Mouse (Mus musculus) brown adipose tissue, adult 24 weeks (tissue): ENCODE measurements at regions not wholly inside any gene's neighbourhood (a gene's known extent, or its start where the extent isn't known, plus 50 kb on each side); places are given as distances from the start of the nearest gene placed in this dataset.

Experiments used
- H3K27ac ChIP-seq: fragments of 200-500 bp; replicated peaks from 2 replicates; pipeline ENCODE4 v1.5.1; 2012; ENCODE audit warnings: low read depth, mild to moderate bottlenecking, low read length
- H3K4me1 ChIP-seq: fragments of 200-500 bp; 2 replicates; pipeline ENCODE4 v1.6.1; 2012; ENCODE audit warnings: low read length, mixed read lengths; ENCODE audit not compliant: control insufficient read depth, insufficient read depth, insufficient read length
- H3K4me3 ChIP-seq: fragments of 200-500 bp; 2 replicates; pipeline ENCODE4 v1.5.1; 2012; ENCODE audit warnings: low read depth, mild to moderate bottlenecking, low read length, moderate library complexity; ENCODE audit not compliant: insufficient read depth

- Histone ChIP-seq H3K4me1 (no peaks in the 10 kb centered on the region), H3K4me3 (no peak overlapping the region)
Measured at GRCm38 (mm10) chr3:51000938-51001337, 223.3 kb upstream of the Noct start.

GRCm38 (mm10) chr3:51002662-51003061, 221.6 kb upstream of the Noct start:
- H3K4me3 ChIP-seq: no peak overlapping the region

More at GRCm38 (mm10) chr3:51000938-51001337, 223.3 kb upstream of the Noct start:
- H3K27ac ChIP-seq: no peak overlapping the region

GRCm38 (mm10) chr3:51003506-51004170, 220.6 kb upstream of the Noct start:
- Histone ChIP-seq H3K27ac (no peak overlapping the region), H3K4me1 (no peaks in the 10 kb centered on the region), H3K4me3 (no peak overlapping the region)

More at GRCm38 (mm10) chr3:51002662-51003061, 221.6 kb upstream of the Noct start:
- no peak overlapping the region for H3K27ac ChIP-seq
- no peaks in the 10 kb centered on the region for H3K4me1 ChIP-seq

- Histone ChIP-seq H3K27ac (no peak overlapping the region), H3K4me1 (no peaks in the 10 kb centered on the region), H3K4me3 (no peak overlapping the region)
Measured at GRCm38 (mm10) chr3:51004216-51004615, 220.0 kb upstream of the Noct start.

GRCm38 (mm10) chr3:51009098-51009497, 215.1 kb upstream of the Noct start:
- no peak overlapping the region for H3K27ac ChIP-seq
- H3K4me1 ChIP-seq: no peaks in the 10 kb centered on the region
- no peak overlapping the region for H3K4me3 ChIP-seq

GRCm38 (mm10) chr3:51019650-51020346, 204.4 kb upstream of the Noct start:
- H3K4me3 ChIP-seq: no peak overlapping the region
- H3K27ac ChIP-seq: no peak overlapping the region
- no peaks in the 10 kb centered on the region for H3K4me1 ChIP-seq

- Histone ChIP-seq H3K4me1 (no peaks in the 10 kb centered on the region), H3K27ac (no peak overlapping the region), H3K4me3 (no peak overlapping the region)
Measured at GRCm38 (mm10) chr3:51024655-51025054, 199.6 kb upstream of the Noct start.

GRCm38 (mm10) chr3:51031821-51032220, 192.4 kb upstream of the Noct start:
- no peak overlapping the region for H3K4me3 ChIP-seq
- H3K4me1 ChIP-seq: no peaks in the 10 kb centered on the region
- H3K27ac ChIP-seq: no peak overlapping the region

GRCm38 (mm10) chr3:51033292-51033691, 191.0 kb upstream of the Noct start:
- Histone ChIP-seq H3K4me1 (no peaks in the 10 kb centered on the region), H3K4me3 (no peak overlapping the region), H3K27ac (no peak overlapping the region)

- no peak overlapping the region for H3K4me3 ChIP-seq
- H3K4me1 ChIP-seq: no peaks in the 10 kb centered on the region
- no peak overlapping the region for H3K27ac ChIP-seq
Measured at GRCm38 (mm10) chr3:51036700-51037306, 187.4 kb upstream of the Noct start.

- Histone ChIP-seq H3K4me3 (no peak overlapping the region), H3K27ac (no peak overlapping the region), H3K4me1 (no peaks in the 10 kb centered on the region)
Measured at GRCm38 (mm10) chr3:51042223-51042846, 181.9 kb upstream of the Noct start.

- no peak overlapping the region for H3K4me3 ChIP-seq
Measured at GRCm38 (mm10) chr3:51048739-51049138, 175.5 kb upstream of the Noct start.

GRCm38 (mm10) chr3:51050156-51050555, 174.1 kb upstream of the Noct start:
- H3K27ac ChIP-seq: no peak overlapping the region
- no peaks in the 10 kb centered on the region for H3K4me1 ChIP-seq
- no peak overlapping the region for H3K4me3 ChIP-seq

More at GRCm38 (mm10) chr3:51048739-51049138, 175.5 kb upstream of the Noct start:
- H3K4me1 ChIP-seq: no peaks in the 10 kb centered on the region
- no peak overlapping the region for H3K27ac ChIP-seq

- Histone ChIP-seq H3K27ac (no peak overlapping the region), H3K4me1 (no peaks in the 10 kb centered on the region)
Measured at GRCm38 (mm10) chr3:51055004-51055403, 169.2 kb upstream of the Noct start.

GRCm38 (mm10) chr3:51064201-51064600, 160.0 kb upstream of the Noct start:
- H3K27ac ChIP-seq: no peak overlapping the region
- no peak overlapping the region for H3K4me3 ChIP-seq
- H3K4me1 ChIP-seq: no peaks in the 10 kb centered on the region

More at GRCm38 (mm10) chr3:51055004-51055403, 169.2 kb upstream of the Noct start:
- no peak overlapping the region for H3K4me3 ChIP-seq
